ENCODE assay signal across 8 mouse cellular contexts in genomic region chr1:105663171-105663961, GRCm38 (mm10). TPM values are rescaled to one million over a fixed set of nuclear protein-coding genes. Genes with fewer than 3 reads are reported as not detected.
DNase-seq lines count a peak whose midpoint lies in the region; ATAC-seq and TF ChIP-seq lines count a peak whose summit lies in the region.

TSS of gene Pign (minus strand) at chr1:105663677.
TSS of gene Relch (plus strand) at chr1:105663861.

- peak; percentile 98 for ATAC-seq in embryonic facial prominence, embryonic 15.5 days (ENCODE audit: insufficient number of reproducible peaks, low FRiP score, low TSS enrichment, low read depth)
- ATAC-seq in limb, embryonic 14.5 days (ENCODE audit: low FRiP score, low read depth): peak; percentile 99
- peak; percentile 99 for ATAC-seq in midbrain, postnatal 0 days (ENCODE audit: low FRiP score)

- no peaks in the 10 kb centered on the region for H3K27me3 ChIP-seq in embryonic facial prominence, embryonic 15.5 days
- no peaks in the 10 kb centered on the region for H3K27me3 ChIP-seq in limb, embryonic 14.5 days (ENCODE audit: control insufficient read depth, insufficient read depth, low read length)
- H3K27me3 ChIP-seq in midbrain, postnatal 0 days (ENCODE audit: insufficient read depth, low read length): no peaks in the 10 kb centered on the region

- H3K4me1 ChIP-seq in bone marrow, adult 2 months (ENCODE audit: control insufficient read depth, insufficient read depth, low read length): no peaks in the 10 kb centered on the region; the same call in 1 of the 2 replicates
- peaks cover 13% of the 10 kb centered on the region for H3K4me1 ChIP-seq in embryonic facial prominence, embryonic 15.5 days
- H3K4me1 ChIP-seq in limb, embryonic 14.5 days (ENCODE audit: control insufficient read depth, insufficient read depth, low read length): peaks cover 11% of the 10 kb centered on the region
- H3K4me1 ChIP-seq in midbrain, postnatal 0 days (ENCODE audit: insufficient read depth, low read length): peaks cover 10% of the 10 kb centered on the region; the same call in 1 of the 2 replicates

- H3K9me3 ChIP-seq in embryonic facial prominence, embryonic 15.5 days (replicated peaks): no peaks in the 10 kb centered on the region
- no peaks in the 10 kb centered on the region for H3K9me3 ChIP-seq in limb, embryonic 14.5 days (ENCODE audit: control insufficient read depth, low read length)
- no peaks in the 10 kb centered on the region for H3K9me3 ChIP-seq in midbrain, postnatal 0 days (ENCODE audit: low read length)

- no peaks in the 10 kb centered on the region for H3K36me3 ChIP-seq in embryonic facial prominence, embryonic 15.5 days
- no peaks in the 10 kb centered on the region for H3K36me3 ChIP-seq in limb, embryonic 14.5 days (ENCODE audit: control insufficient read depth, insufficient read depth, low read length)
- no peaks in the 10 kb centered on the region for H3K36me3 ChIP-seq in midbrain, postnatal 0 days (ENCODE audit: insufficient read depth, low read length)

- no peak for TF ChIP-seq CTCF in bone marrow, adult 2 months (IDR thresholded peaks at IDR 0.05; ENCODE audit: control insufficient read depth, insufficient read depth, low read length)
- peak; percentile 48 for TF ChIP-seq CTCF in midbrain, postnatal 0 days (IDR thresholded peaks at IDR 0.05)

- WGBS in bone marrow, adult 2 months: under 1% methylated on average over 41 of the region's 41 CpGs
- under 1% methylated on average over 41 of the region's 41 CpGs for WGBS in embryonic facial prominence, embryonic 15.5 days
- WGBS in limb, embryonic 14.5 days: under 1% methylated on average over 41 of the region's 41 CpGs
- WGBS in midbrain, postnatal 0 days: under 1% methylated on average over 41 of the region's 41 CpGs

- peak within 1 kb of the TSS; percentile 77 for H3K9ac ChIP-seq in embryonic facial prominence, embryonic 15.5 days
- H3K9ac ChIP-seq in limb, embryonic 14.5 days (ENCODE audit: low read depth, low read length, severe bottlenecking): peak within 1 kb of the TSS; percentile 90
- peak within 1 kb of the TSS; percentile 87 for H3K9ac ChIP-seq in midbrain, postnatal 0 days (replicated peaks; ENCODE audit: low read length, poor library complexity, severe bottlenecking)

- peak within 1 kb of the TSS; percentile 69 for H3K27ac ChIP-seq in bone marrow, adult 2 months (ENCODE audit: control insufficient read depth, insufficient read depth, low read depth, low read length, poor library complexity)
- H3K27ac ChIP-seq in embryonic facial prominence, embryonic 15.5 days (replicated peaks): peak within 1 kb of the TSS; percentile 83
- H3K27ac ChIP-seq in limb, embryonic 14.5 days (replicated peaks; ENCODE audit: low read depth, low read length): peak within 1 kb of the TSS; percentile 71
- H3K27ac ChIP-seq in midbrain, postnatal 0 days (ENCODE audit: low read depth, low read length): peak within 1 kb of the TSS; percentile 91

- H3K4me3 ChIP-seq in bone marrow, adult 2 months (replicated peaks; ENCODE audit: control insufficient read depth, low read depth, low read length): peak within 1 kb of the TSS; percentile 90
- peak within 1 kb of the TSS; percentile 75 for H3K4me3 ChIP-seq in embryonic facial prominence, embryonic 15.5 days (replicated peaks)
- H3K4me3 ChIP-seq in limb, embryonic 14.5 days (replicated peaks; ENCODE audit: low read length): peak within 1 kb of the TSS; percentile 98
- peak within 1 kb of the TSS; percentile 99 for H3K4me3 ChIP-seq in midbrain, postnatal 0 days (ENCODE audit: low read depth, low read length)

- TF ChIP-seq POLR2A in bone marrow, adult 2 months (IDR thresholded peaks at IDR 0.05; ENCODE audit: borderline replicate concordance, control insufficient read depth, low read depth, low read length): peak; percentile 79; the same call in 1 of the 2 replicates
- peak; percentile 76; the same call in 1 of the 2 replicates for TF ChIP-seq POLR2A in limb, embryonic 14.5 days (IDR thresholded peaks at IDR 0.05; ENCODE audit: borderline replicate concordance, extremely low read depth, insufficient read depth, insufficient read length)

- peak; percentile 100 for DNase-seq in 416B (ENCODE audit: low read depth)
- peak; percentile 98 for DNase-seq in heart, adult 8-10 months (ENCODE audit: low spot score)
- DNase-seq in kidney, adult 9 months: peak; percentile 99
- DNase-seq in limb, embryonic 14.5 days (ENCODE audit: low spot score): peak; percentile 100
- DNase-seq in midbrain, postnatal 0 days (ENCODE audit: low spot score): peak; percentile 100
- peak; percentile 94 to 95 for DNase-seq in spleen, postnatal 14 days (ENCODE audit: low spot score in 2 of 2)

- H3K4me2 ChIP-seq in embryonic facial prominence, embryonic 15.5 days (replicated peaks): peak within 1 kb of the TSS; percentile 78
- peak within 1 kb of the TSS; percentile 80 for H3K4me2 ChIP-seq in limb, embryonic 14.5 days (replicated peaks; ENCODE audit: low read depth, low read length, severe bottlenecking)
- peak within 1 kb of the TSS; percentile 91 for H3K4me2 ChIP-seq in midbrain, postnatal 0 days (ENCODE audit: low read depth, low read length, poor library complexity, severe bottlenecking)

RNA-seq across cellular contexts. Expression of gene Pign, which starts in this region (rescaled TPM):
- 2.5 and 18.2 TPM in 2 replicates for polyA plus RNA-seq in bone marrow, adult 2 months (2011; ENCODE audit: insufficient read depth, insufficient read length, low replicate concordance, missing spikeins)
- polyA plus RNA-seq in embryonic facial prominence, embryonic 15.5 days (2015; fragmentation: Nextera tagmentation; extraction: Ambion mirVana): 10.7 and 14.0 TPM in 2 replicates
- 10 to 100 TPM; 12.4 to 18.4 (median 13.8) TPM for total RNA-seq in heart, adult 8-10 months (2022)
- 20.1 and 31.0 TPM in 2 replicates for polyA plus RNA-seq in limb, embryonic 14.5 days (2012; rRNA removed)
- polyA plus RNA-seq in limb, embryonic 14.5 days (2014; fragmentation: Nextera tagmentation; extraction: Ambion mirVana): 14.5 and 18.8 TPM in 2 replicates
- 32.4 and 33.5 TPM in 2 replicates for total RNA-seq in midbrain, postnatal 0 days (2014; rRNA removed)
- 5.8 and 6.7 TPM in 2 replicates for polyA plus RNA-seq in midbrain, postnatal 0 days (2015; fragmentation: Nextera tagmentation; extraction: Ambion mirVana)

RNA-seq across cellular contexts. Expression of gene Relch, which starts in this region (rescaled TPM):
- 15.2 and 25.6 TPM in 2 replicates for polyA plus RNA-seq in bone marrow, adult 2 months (2011; ENCODE audit: insufficient read depth, insufficient read length, low replicate concordance, missing spikeins)
- polyA plus RNA-seq in embryonic facial prominence, embryonic 15.5 days (2015; fragmentation: Nextera tagmentation; extraction: Ambion mirVana): 27.0 and 27.2 TPM in 2 replicates
- total RNA-seq in heart, adult 8-10 months (2022): 10 to 100 TPM; 17.6 to 21.4 (median 19.2) TPM
- polyA plus RNA-seq in limb, embryonic 14.5 days (2012; rRNA removed): 22.9 and 28.6 TPM in 2 replicates
- 24.3 and 31.8 TPM in 2 replicates for polyA plus RNA-seq in limb, embryonic 14.5 days (2014; fragmentation: Nextera tagmentation; extraction: Ambion mirVana)
- 66.7 and 95.3 TPM in 2 replicates for total RNA-seq in midbrain, postnatal 0 days (2014; rRNA removed)
- 38.5 and 50.5 TPM in 2 replicates for polyA plus RNA-seq in midbrain, postnatal 0 days (2015; fragmentation: Nextera tagmentation; extraction: Ambion mirVana)

Comparison
In these comparisons a context has a peak if more than half of its experiments do, and no peak if none do; other contexts are left out.
1. Peak in every context shown above with its lines: DNase-seq, ATAC-seq, H3K4me3 ChIP-seq and H3K27ac ChIP-seq.